ENCODE assay signal across 9 mouse cellular contexts in the genomic region with DNA sequence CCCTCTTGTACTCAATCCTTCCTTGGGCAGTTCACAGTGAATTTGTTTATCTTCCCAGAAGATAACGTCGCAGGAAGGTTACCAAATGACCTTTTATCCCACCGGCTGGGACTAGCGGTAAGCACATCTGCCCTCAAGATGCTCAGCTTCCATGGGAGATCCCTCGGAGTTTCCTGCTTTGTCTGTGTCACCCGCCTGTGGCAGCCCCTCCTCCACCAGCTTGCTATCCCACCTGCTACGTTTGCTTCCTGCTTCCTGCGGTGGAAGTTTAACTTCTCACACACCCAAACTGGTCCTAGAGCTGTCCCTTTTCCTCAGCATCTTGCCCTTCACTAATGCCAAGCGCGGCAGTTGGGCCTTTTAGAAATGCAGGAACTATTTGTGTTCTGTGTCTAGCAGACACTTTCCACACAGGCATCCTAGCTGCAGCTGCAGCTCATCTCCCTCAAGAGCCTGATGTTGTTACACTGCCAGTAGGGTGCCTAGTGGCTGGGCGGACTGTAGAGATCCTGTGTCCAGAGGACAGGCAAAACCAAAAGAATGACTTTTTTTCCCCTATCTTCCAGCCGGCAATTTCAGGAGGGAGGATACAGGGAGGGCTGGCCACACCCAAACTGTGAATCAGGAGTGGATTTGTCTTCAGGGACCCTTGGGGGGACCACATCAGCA.
DNase-seq lines count a peak whose midpoint lies in the region; ATAC-seq lines count a peak whose summit lies in the region.
"Had no signal": no experiment of that assay in that cellular context is flagged by ENCODE, and none has a peak within 500 bp of the region (broad histone marks: within the 10 kb centered on the region; RNA-seq: fewer than 3 reads in every experiment).

No protein-coding gene starts in this region.

- no peak for DNase-seq in heart, embryonic 10.5 days (ENCODE audit: low spot score)
- no peak for DNase-seq in heart, adult 8-10 months (ENCODE audit: low spot score)
- peak; percentile 16 for DNase-seq in embryonic facial prominence, embryonic 10.5 days (ENCODE audit: low spot score)
- DNase-seq in urinary bladder, postnatal 4 days (ENCODE audit: low spot score in 2 of 2) = no peak
- no peak for DNase-seq in right cerebral cortex, adult 18-20 months
- DNase-seq in thymus, postnatal 36 days = no peak

- H3K36me3 ChIP-seq in heart, embryonic 10.5 days = no peaks in the 10 kb centered on the region
- no peaks in the 10 kb centered on the region for H3K36me3 ChIP-seq in embryonic facial prominence, embryonic 10.5 days (replicated peaks)
- H3K36me3 ChIP-seq in hindbrain, embryonic 16.5 days (ENCODE audit: control insufficient read depth, insufficient read depth, low read length) = no peaks in the 10 kb centered on the region
- H3K36me3 ChIP-seq in midbrain, embryonic 13.5 days = no peaks in the 10 kb centered on the region

- H3K27ac ChIP-seq in heart, embryonic 10.5 days = peak overlapping the region; percentile 43
- peak overlapping the region; percentile 37 for H3K27ac ChIP-seq in embryonic facial prominence, embryonic 10.5 days (replicated peaks)
- no peak overlapping the region for H3K27ac ChIP-seq in hindbrain, embryonic 16.5 days (ENCODE audit: low read depth, low read length)
- no peak overlapping the region for H3K27ac ChIP-seq in midbrain, embryonic 13.5 days

- no peaks in the 10 kb centered on the region for H3K9me3 ChIP-seq in heart, embryonic 10.5 days
- H3K9me3 ChIP-seq in embryonic facial prominence, embryonic 10.5 days = no peaks in the 10 kb centered on the region
- no peaks in the 10 kb centered on the region for H3K9me3 ChIP-seq in hindbrain, embryonic 16.5 days (ENCODE audit: control insufficient read depth, low read length)
- H3K9me3 ChIP-seq in midbrain, embryonic 13.5 days = no peaks in the 10 kb centered on the region

- peaks cover 18% of the 10 kb centered on the region for H3K4me1 ChIP-seq in heart, embryonic 10.5 days
- peaks cover 18% of the 10 kb centered on the region for H3K4me1 ChIP-seq in embryonic facial prominence, embryonic 10.5 days
- H3K4me1 ChIP-seq in hindbrain, embryonic 16.5 days (ENCODE audit: control insufficient read depth, insufficient read depth, low read depth, low read length) = peaks cover 7% of the 10 kb centered on the region
- peaks cover 9% of the 10 kb centered on the region for H3K4me1 ChIP-seq in midbrain, embryonic 13.5 days (replicated peaks)

- 2% methylated on average over 12 of the region's 12 CpGs for WGBS in heart, embryonic 10.5 days
- WGBS in embryonic facial prominence, embryonic 10.5 days = 4% methylated on average over 12 of the region's 12 CpGs
- WGBS in hindbrain, embryonic 16.5 days = 11% methylated on average over 12 of the region's 12 CpGs
- WGBS in midbrain, embryonic 13.5 days = 6% methylated on average over 12 of the region's 12 CpGs

- H3K4me3 ChIP-seq in heart, embryonic 10.5 days = peak overlapping the region; percentile 35
- peak overlapping the region; percentile 26 for H3K4me3 ChIP-seq in embryonic facial prominence, embryonic 10.5 days
- H3K4me3 ChIP-seq in hindbrain, embryonic 16.5 days (ENCODE audit: low read length) = no peak overlapping the region
- no peak overlapping the region for H3K4me3 ChIP-seq in midbrain, embryonic 13.5 days (replicated peaks)

- H3K27me3 ChIP-seq in heart, embryonic 10.5 days (ENCODE audit: insufficient read depth, poor library complexity, severe bottlenecking) = no peaks in the 10 kb centered on the region
- no peaks in the 10 kb centered on the region for H3K27me3 ChIP-seq in embryonic facial prominence, embryonic 10.5 days (replicated peaks; ENCODE audit: low read depth, poor library complexity, severe bottlenecking)
- H3K27me3 ChIP-seq in hindbrain, embryonic 16.5 days (replicated peaks; ENCODE audit: control insufficient read depth, insufficient read depth, low read length) = no peaks in the 10 kb centered on the region
- no peaks in the 10 kb centered on the region for H3K27me3 ChIP-seq in midbrain, embryonic 13.5 days
- H3K27me3 ChIP-seq: CH12.LX had no signal

- ATAC-seq in hindbrain, embryonic 16.5 days = no peak
- 0 out of 2 replicates have a peak, but pooled peaks have one; percentile 27 for ATAC-seq in midbrain, embryonic 13.5 days

- H3K9ac ChIP-seq in hindbrain, embryonic 16.5 days (ENCODE audit: low read depth, low read length) = no peak overlapping the region
- 0 out of 2 replicates have a peak overlapping the region, but pooled peaks have one; percentile 25 for H3K9ac ChIP-seq in midbrain, embryonic 13.5 days (replicated peaks)

- H3K4me2 ChIP-seq in hindbrain, embryonic 16.5 days (ENCODE audit: low read length) = peak overlapping the region; percentile 14; the same call in 1 of the 2 replicates
- peak overlapping the region; percentile 38 for H3K4me2 ChIP-seq in midbrain, embryonic 13.5 days (replicated peaks)

Comparison
In these comparisons a context has a peak if more than half of its experiments do, and no peak if none do; other contexts are left out.
1. H3K27ac ChIP-seq: peak in heart, embryonic 10.5 days (single experiment) and embryonic facial prominence, embryonic 10.5 days (single experiment); none in hindbrain, embryonic 16.5 days (single experiment) and midbrain, embryonic 13.5 days (single experiment).
2. H3K4me3 ChIP-seq: peak in heart, embryonic 10.5 days (single experiment) and embryonic facial prominence, embryonic 10.5 days (single experiment); none in hindbrain, embryonic 16.5 days (single experiment) and midbrain, embryonic 13.5 days (single experiment).